Mouse (Mus musculus): ENCODE data around the gene Rnf157. TPM values are rescaled to one million over a fixed set of nuclear protein-coding genes. Genes with fewer than 3 reads are reported as not detected.

Rnf157 gene
- polyA plus RNA-seq, 1 experiment from 2014 or later: 40.5 TPM

- ChIA-PET POLR2A (no interaction called here), CTCF (interaction anchor here (1.4 kb wide), 1 partner anchor 19 kb away, joined by 4 read pairs; no protein-coding TSS in a partner anchor)
- no peaks in the 10 kb centered on the region for H3K27me3 ChIP-seq
- no peak for TF ChIP-seq CTCF (IDR thresholded peaks at IDR 0.05)
- ATAC-seq (no peak), DNase-seq (ENCODE audit: low read depth, low spot score) (no peak)
- in situ Hi-C loops (cut with MboI; ENCODE audit: low pct_unique_long_range_greater_than_20kb): no loop called here
Observed at GRCm38 (mm10) chr11:116337531-116337930, 75.3 kb downstream of the Rnf157 start.

- DNase-seq (ENCODE audit: low read depth, low spot score) (no peak), ATAC-seq (no peak)
- CTCF ChIA-PET: interaction anchor here (1.4 kb wide), 1 partner anchor 18 kb away, joined by 4 read pairs; no protein-coding TSS in a partner anchor
- no peak for TF ChIP-seq CTCF (IDR thresholded peaks at IDR 0.05)
- POLR2A ChIA-PET: no interaction called here
- no peaks in the 10 kb centered on the region for H3K27me3 ChIP-seq
- in situ Hi-C loops (cut with MboI; ENCODE audit: low pct_unique_long_range_greater_than_20kb): no loop called here
Observed at GRCm38 (mm10) chr11:116337000-116337399, 75.8 kb downstream of the Rnf157 start.

GRCm38 (mm10) chr11:116336393-116336792 is 76.4 kb downstream of the Rnf157 start:
- no peaks in the 10 kb centered on the region for H3K27me3 ChIP-seq
- ATAC-seq: no peak
- CTCF ChIA-PET: interaction anchor here (0.8 to 1.7 kb wide), 4 partner anchors 18 to 101 kb away, joined by 3 to 13 read pairs (median 3); no protein-coding TSS in a partner anchor
- POLR2A ChIA-PET: interaction anchor here (1.5 to 1.7 kb wide), 2 partner anchors 11 to 17 kb away, joined by 4 to 5 read pairs; no protein-coding TSS in a partner anchor
- no peak for DNase-seq (ENCODE audit: low read depth, low spot score)
- no peak for TF ChIP-seq CTCF (IDR thresholded peaks at IDR 0.05)
- in situ Hi-C loops (cut with MboI; ENCODE audit: low pct_unique_long_range_greater_than_20kb): no loop called here

GRCm38 (mm10) chr11:116335244-116336036 is 77.4 kb downstream of the Rnf157 start, which contains the start of gene Foxj1:
TSS of gene Foxj1 (minus strand) at chr11:116335399.
- POLR2A ChIA-PET: interaction anchor here (1.1 to 1.7 kb wide), 4 partner anchors 10 to 109 kb away, joined by 3 to 5 read pairs (median 4); no protein-coding TSS in a partner anchor
- no peak for TF ChIP-seq CTCF (IDR thresholded peaks at IDR 0.05)
- in situ Hi-C loops (cut with MboI; ENCODE audit: low pct_unique_long_range_greater_than_20kb): no loop called here
- ATAC-seq (peak; percentile 23), DNase-seq (ENCODE audit: low read depth, low spot score) (peak; percentile 43)
- H3K27me3 ChIP-seq: no peaks in the 10 kb centered on the region
- CTCF ChIA-PET: interaction anchor here (0.7 to 1.7 kb wide), 7 partner anchors 13 to 112 kb away, joined by 3 to 13 read pairs (median 3); no protein-coding TSS in a partner anchor

- in situ Hi-C loops (cut with MboI; ENCODE audit: low pct_unique_long_range_greater_than_20kb): no loop called here
- H3K27me3 ChIP-seq: no peaks in the 10 kb centered on the region
- no peak for TF ChIP-seq CTCF (IDR thresholded peaks at IDR 0.05)
- DNase-seq (ENCODE audit: low read depth, low spot score) (no peak), ATAC-seq (no peak)
- POLR2A ChIA-PET: no interaction called here
- CTCF ChIA-PET: no interaction called here
Observed at GRCm38 (mm10) chr11:116334417-116334782, 78.4 kb downstream of the Rnf157 start.

GRCm38 (mm10) chr11:116333526-116334416 is 79.1 kb downstream of the Rnf157 start:
- DNase-seq (ENCODE audit: low read depth, low spot score): peak; percentile 59
- no peaks in the 10 kb centered on the region for H3K27me3 ChIP-seq
- no peak for TF ChIP-seq CTCF (IDR thresholded peaks at IDR 0.05)
- ChIA-PET CTCF (no interaction called here), POLR2A (interaction anchor here (1.0 kb wide), 1 partner anchor 27 kb away, joined by 4 read pairs; the partner anchor contains the start of gene Exoc7)
- in situ Hi-C loops (cut with MboI; ENCODE audit: low pct_unique_long_range_greater_than_20kb): no loop called here
- ATAC-seq: no peak

GRCm38 (mm10) chr11:116332983-116333270 is 79.9 kb downstream of the Rnf157 start:
- DNase-seq (ENCODE audit: low read depth, low spot score) (no peak), ATAC-seq (no peak)
- CTCF ChIA-PET: interaction anchor here (0.9 to 1.3 kb wide), 3 partner anchors 13 to 113 kb away, joined by 3 to 5 read pairs (median 3); no protein-coding TSS in a partner anchor
- POLR2A ChIA-PET: interaction anchor here (0.7 to 1.5 kb wide), 3 partner anchors 15 to 188 kb away, joined by 3 to 4 read pairs (median 4); partner anchors contain the start of gene Exoc7
- no peak for TF ChIP-seq CTCF (IDR thresholded peaks at IDR 0.05)
- in situ Hi-C loops (cut with MboI; ENCODE audit: low pct_unique_long_range_greater_than_20kb): no loop called here
- H3K27me3 ChIP-seq: no peaks in the 10 kb centered on the region

GRCm38 (mm10) chr11:116332232-116332982 is 80.4 kb downstream of the Rnf157 start:
- in situ Hi-C loops (cut with MboI; ENCODE audit: low pct_unique_long_range_greater_than_20kb): no loop called here
- POLR2A ChIA-PET: interaction anchor here (0.7 to 1.5 kb wide), 3 partner anchors 14 to 187 kb away, joined by 3 to 4 read pairs (median 4); partner anchors contain the start of gene Exoc7
- DNase-seq (ENCODE audit: low read depth, low spot score) (peak; percentile 48), ATAC-seq (peak; percentile 13)
- TF ChIP-seq CTCF (IDR thresholded peaks at IDR 0.05): no peak
- no peaks in the 10 kb centered on the region for H3K27me3 ChIP-seq
- CTCF ChIA-PET: interaction anchor here (0.9 to 1.3 kb wide), 3 partner anchors 12 to 114 kb away, joined by 3 to 5 read pairs (median 3); no protein-coding TSS in a partner anchor

- ATAC-seq (no peak), DNase-seq (ENCODE audit: low read depth, low spot score) (no peak)
- no peak for TF ChIP-seq CTCF (IDR thresholded peaks at IDR 0.05)
- CTCF ChIA-PET: interaction anchor here (2.3 kb wide), 1 partner anchor 12 kb away, joined by 12 read pairs; no protein-coding TSS in a partner anchor
- no peaks in the 10 kb centered on the region for H3K27me3 ChIP-seq
- POLR2A ChIA-PET: no interaction called here
- in situ Hi-C loops (cut with MboI; ENCODE audit: low pct_unique_long_range_greater_than_20kb): no loop called here
Observed at GRCm38 (mm10) chr11:116330211-116330518, 82.7 kb downstream of the Rnf157 start.
